Mouse (Mus musculus) megakaryocyte, embryonic 14.5 days (primary cell): ENCODE results near the gene Gm27029.

Experiments
- FLI1 ChIP-seq: IDR thresholded peaks from 2 replicates; pipeline ENCODE4 v1.6.1; 2012; ENCODE audit warnings: low read length, inconsistent platforms, mixed read lengths
- GATA1 ChIP-seq: IDR thresholded peaks from 3 replicates; pipeline ENCODE4 v1.6.1; 2012; ENCODE audit warnings: mixed read lengths, low read length, inconsistent platforms, borderline replicate concordance

DNA sequence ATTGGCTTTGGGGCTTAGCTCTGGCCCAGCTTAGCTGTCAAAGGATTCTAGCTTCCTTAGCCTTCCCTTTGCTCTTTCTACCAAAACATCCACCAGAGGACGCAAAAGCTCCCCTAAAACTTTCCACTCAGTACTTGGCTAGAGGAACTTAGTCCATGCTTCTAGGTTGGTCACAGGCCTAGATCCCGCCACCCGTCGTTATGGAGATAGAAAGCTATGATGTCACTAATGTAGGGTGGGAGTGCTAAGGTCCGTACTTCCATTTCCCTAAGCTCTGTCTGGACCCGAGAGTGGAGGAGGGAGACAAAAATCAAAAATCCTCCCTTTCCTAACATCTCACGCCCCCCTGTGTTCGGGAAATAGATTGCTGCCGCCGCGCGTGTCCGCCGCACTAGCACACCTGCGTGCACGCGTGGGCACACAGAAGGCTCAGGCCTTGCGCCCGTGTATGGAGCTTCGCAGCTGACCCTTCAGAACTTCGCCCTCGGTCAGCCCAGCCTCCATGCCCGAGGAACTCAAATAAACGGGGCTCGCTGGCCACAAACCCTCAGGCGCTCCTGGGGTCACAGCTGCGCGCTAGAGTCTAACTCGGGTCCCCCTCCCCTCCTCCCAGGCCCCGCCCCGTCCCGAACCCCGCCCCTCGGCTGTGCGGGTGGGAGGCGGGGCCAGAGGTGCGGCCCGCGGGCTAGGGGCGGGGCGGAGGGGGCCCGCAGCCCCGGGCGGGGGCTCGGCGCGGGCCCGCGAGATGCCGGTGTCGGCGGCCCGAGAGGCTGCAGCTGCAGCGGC, 43.1 kb upstream of the Gm27029 start:
- no peak for TF ChIP-seq GATA1
- TF ChIP-seq FLI1, result no peak
